Mouse (Mus musculus) lung, embryonic 16.5 days (tissue): ENCODE data around the gene Wtap. TPM values are rescaled to one million over a fixed set of nuclear protein-coding genes. Genes with fewer than 3 reads are reported as not detected.
"Not testable (repeated sequence)": the region's sequence is repeated elsewhere in the genome, so short reads cannot be mapped to it uniquely, and the experiment has no call there.

Source experiments
- ATAC-seq: fragments of 200-750 bp; cut with Nextera tagmentation; 2 replicates; pipeline ENCODE4 v1.8.0; 2017; ENCODE audit warnings: low read depth, mild to moderate bottlenecking, moderate library complexity
- H3K27ac ChIP-seq: fragments of 300-500 bp; sonication (generic); 2 replicates; pipeline ENCODE4 v1.5.1; 2014; ENCODE audit warnings: mild to moderate bottlenecking, control low read depth, low read length
- H3K27me3 ChIP-seq: fragments of 300-500 bp; sonication (generic); 2 replicates; pipeline ENCODE4 v1.6.1; 2014; ENCODE audit warnings: low read depth, low read length, mixed read lengths; ENCODE audit not compliant: control insufficient read depth, insufficient read depth
- H3K36me3 ChIP-seq: fragments of 300-500 bp; sonication (generic); 2 replicates; pipeline ENCODE4 v1.6.1; 2014; ENCODE audit warnings: low read length; ENCODE audit not compliant: control insufficient read depth, insufficient read depth
- H3K4me1 ChIP-seq: fragments of 300-500 bp; sonication (generic); replicated peaks from 2 replicates; pipeline ENCODE4 v1.6.1; 2014; ENCODE audit warnings: low read length, mixed read lengths; ENCODE audit not compliant: control insufficient read depth, insufficient read depth
- H3K4me2 ChIP-seq: fragments of 300-500 bp; sonication (generic); 2 replicates; pipeline ENCODE4 v1.6.1; 2014; ENCODE audit warnings: low read depth, low read length, control low read depth
- H3K4me3 ChIP-seq: fragments of 300-500 bp; sonication (generic); 2 replicates; pipeline ENCODE4 v1.5.1; 2014; ENCODE audit warnings: mild to moderate bottlenecking, low read length, control low read depth
- H3K9ac ChIP-seq: fragments of 300-500 bp; sonication (generic); 2 replicates; pipeline ENCODE4 v1.6.1; 2014; ENCODE audit warnings: low read length, control low read depth
- H3K9me3 ChIP-seq: fragments of 300-500 bp; sonication (generic); 2 replicates; pipeline ENCODE4 v1.6.1; 2016; ENCODE audit warnings: low read length; ENCODE audit not compliant: control insufficient read depth
- WGBS: fragments of 180-500 bp; shearing (Covaris S2); extraction: QIAGEN DNeasy Blood & Tissue Kit; methylation state at CpG from one replicate; pipeline ENCODE4 v1.1.7; 2014; 5-methylcytosine and 5-hydroxymethylcytosine counted together
- polyA plus RNA-seq: library from polyadenylated mRNA; unstranded; fragments of >200 nt; fragmentation: Nextera tagmentation; extraction: Ambion mirVana; gene quantifications from 2 replicates; pipeline ENCODE4 v1.2.1, GENCODE M21; 2015

The Wtap gene
- polyA plus RNA-seq, 1 experiment from 2014 or later, result 128 TPM

- H3K9ac ChIP-seq, result no peak overlapping the region
- no peak overlapping the region for H3K4me3 ChIP-seq
- peaks cover 7% of the 10 kb centered on the region for H3K36me3 ChIP-seq
- no peak overlapping the region for H3K4me2 ChIP-seq
- H3K9me3 ChIP-seq, result no peaks in the 10 kb centered on the region
- H3K4me1 ChIP-seq, result 0 out of 2 replicates have a peak, but pooled peaks cover 4% of the 10 kb centered on the region
- no peak overlapping the region for H3K27ac ChIP-seq
- WGBS, result 90% methylated on average over 6 of the region's 6 CpGs
- ATAC-seq, result no peak
- H3K27me3 ChIP-seq, result no peaks in the 10 kb centered on the region
These were observed 51.4 kb downstream of the Wtap start for GRCm38 (mm10) chr17:12942459-12943162.

- Histone ChIP-seq H3K4me2 (no peak overlapping the region), H3K4me1 (0 out of 2 replicates have a peak, but pooled peaks cover 4% of the 10 kb centered on the region), H3K27ac (no peak overlapping the region), H3K4me3 (no peak overlapping the region), H3K36me3 (peaks cover 7% of the 10 kb centered on the region), H3K9ac (no peak overlapping the region), H3K27me3 (no peaks in the 10 kb centered on the region), H3K9me3 (no peaks in the 10 kb centered on the region)
- no peak for ATAC-seq
- 64% methylated on average over 8 of the region's 8 CpGs for WGBS
These were observed 52.3 kb downstream of the Wtap start for GRCm38 (mm10) chr17:12941543-12942260.

GRCm38 (mm10) chr17:12940151-12940805, 53.7 kb downstream of the Wtap start, which contains the start of gene Acat3:
Acat3 (minus strand) TSS chr17:12940600.
- 0 out of 2 replicates have a peak, but pooled peaks cover 4% of the 10 kb centered on the region for H3K4me1 ChIP-seq
- WGBS, result 9% methylated on average over 27 of the region's 27 CpGs
- H3K27me3 ChIP-seq, result no peaks in the 10 kb centered on the region
- peak; percentile 90 for ATAC-seq
- H3K36me3 ChIP-seq, result peaks cover 3% of the 10 kb centered on the region; the same call in 1 of the 2 replicates
- no peak within 1 kb of the TSS for H3K27ac ChIP-seq
- peak within 1 kb of the TSS; percentile 34; the same call in 1 of the 2 replicates for H3K9ac ChIP-seq
- no peaks in the 10 kb centered on the region for H3K9me3 ChIP-seq
- H3K4me2 ChIP-seq, result peak within 1 kb of the TSS; percentile 50
- H3K4me3 ChIP-seq, result peak within 1 kb of the TSS; percentile 30

- H3K4me1 ChIP-seq, H3K27me3 ChIP-seq, H3K9me3 ChIP-seq, H3K36me3 ChIP-seq, H3K27ac ChIP-seq: not testable (repeated sequence)
- Histone ChIP-seq H3K9ac (peak overlapping the region; percentile 34; the same call in 1 of the 2 replicates), H3K4me2 (peak overlapping the region; percentile 50), H3K4me3 (peak overlapping the region; percentile 30)
- peak; percentile 64 for ATAC-seq
- WGBS, result 25% methylated on average over 2 of the region's 12 CpGs
These were observed 54.4 kb downstream of the Wtap start for GRCm38 (mm10) chr17:12939377-12940148.

GRCm38 (mm10) chr17:12938077-12938476, 55.9 kb downstream of the Wtap start:
- 0 out of 2 replicates have a peak, but pooled peaks cover 4% of the 10 kb centered on the region for H3K4me1 ChIP-seq
- H3K36me3 ChIP-seq, result no peaks in the 10 kb centered on the region
- no peak overlapping the region for H3K4me3 ChIP-seq
- whole genome bisulfite sequencing, result 55% methylated on average over 2 of the region's 2 CpGs
- no peak overlapping the region for H3K27ac ChIP-seq
- H3K4me2 ChIP-seq, result no peak overlapping the region
- no peak overlapping the region for H3K9ac ChIP-seq
- H3K9me3 ChIP-seq, result no peaks in the 10 kb centered on the region
- ATAC-seq, result no peak
- H3K27me3 ChIP-seq, result no peaks in the 10 kb centered on the region

GRCm38 (mm10) chr17:12937412-12937970, 56.5 kb downstream of the Wtap start:
- no peaks in the 10 kb centered on the region for H3K36me3 ChIP-seq
- WGBS, result 60% methylated on average over 2 of the region's 2 CpGs
- no peak overlapping the region for H3K4me2 ChIP-seq
- no peak overlapping the region for H3K9ac ChIP-seq
- H3K4me3 ChIP-seq, result no peak overlapping the region
- H3K27ac ChIP-seq, result no peak overlapping the region
- no peak for ATAC-seq
- H3K9me3 ChIP-seq, result no peaks in the 10 kb centered on the region
- 0 out of 2 replicates have a peak, but pooled peaks cover 4% of the 10 kb centered on the region for H3K4me1 ChIP-seq
- no peaks in the 10 kb centered on the region for H3K27me3 ChIP-seq

- Histone ChIP-seq H3K4me2 (no peak overlapping the region), H3K4me1 (0 out of 2 replicates have a peak, but pooled peaks cover 4% of the 10 kb centered on the region), H3K27ac (no peak overlapping the region), H3K9ac (no peak overlapping the region), H3K4me3 (no peak overlapping the region), H3K9me3 (no peaks in the 10 kb centered on the region), H3K36me3 (no peaks in the 10 kb centered on the region), H3K27me3 (no peaks in the 10 kb centered on the region)
- ATAC-seq, result no peak
- 48% methylated on average over 4 of the region's 4 CpGs for WGBS
These were observed 58.2 kb downstream of the Wtap start for GRCm38 (mm10) chr17:12935719-12936118.

- H3K4me3 ChIP-seq, H3K4me2 ChIP-seq, H3K36me3 ChIP-seq, H3K27me3 ChIP-seq, H3K27ac ChIP-seq, ATAC-seq, H3K9ac ChIP-seq, H3K9me3 ChIP-seq, H3K4me1 ChIP-seq: not testable (repeated sequence)
- WGBS, result 85% methylated on average over 5 of the region's 5 CpGs
These were observed 62.4 kb downstream of the Wtap start for GRCm38 (mm10) chr17:12931576-12931975.
